Mouse (Mus musculus): Measurements from ENCODE around the gene Rbbp4.

- TF ChIP-seq CTCF (IDR thresholded peaks at IDR 0.05; ENCODE audit: insufficient read depth, low read length) (no peak), POLR2A (IDR thresholded peaks at IDR 0.05; ENCODE audit: borderline replicate concordance, extremely low read depth, low read depth, low read length) (no peak)
Observed at GRCm38 (mm10) chr4:129322042-129322441, 13.1 kb downstream of the Rbbp4 start.

Data from lung, adult 2 months (tissue).